Mouse (Mus musculus) B cell, adult 62 days (primary cell): ENCODE results near the gene Gm10912. TPM values are rescaled to one million over a fixed set of nuclear protein-coding genes. Genes with fewer than 3 reads are reported as not detected.

Source experiments
- total RNA-seq: library from RNA; stranded (reverse); gene quantifications from 4 replicates; pipeline ENCODE4 v1.2.4, GENCODE M21; 2023

Gm10912 gene
- total RNA-seq, result 0.39 to 0.58 TPM in 2 of 4 replicates, not detected in the others

DNA sequence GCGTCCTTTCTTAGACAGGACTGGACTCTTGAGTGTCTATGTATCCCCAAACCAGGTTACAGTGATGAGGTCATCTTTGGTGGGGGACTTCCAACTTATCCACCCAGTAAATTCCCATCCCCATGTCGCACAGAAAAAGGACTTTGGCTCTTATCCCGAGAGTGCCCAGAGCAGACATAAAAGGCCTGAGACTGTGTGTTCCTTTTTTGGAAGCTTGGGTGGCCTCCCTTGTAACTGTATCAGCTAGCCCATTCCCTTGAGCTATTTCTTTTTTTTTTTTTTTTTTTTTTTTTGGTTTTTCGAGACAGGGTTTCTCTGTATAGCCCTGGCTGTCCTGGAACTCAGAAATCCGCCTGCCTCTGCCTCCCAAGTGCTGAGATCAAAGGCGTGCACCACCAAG lies at the start of gene Gm10912:
Gm10912 (plus strand) TSS at position 301 of the 400 bp plus-strand sequence.

DNA sequence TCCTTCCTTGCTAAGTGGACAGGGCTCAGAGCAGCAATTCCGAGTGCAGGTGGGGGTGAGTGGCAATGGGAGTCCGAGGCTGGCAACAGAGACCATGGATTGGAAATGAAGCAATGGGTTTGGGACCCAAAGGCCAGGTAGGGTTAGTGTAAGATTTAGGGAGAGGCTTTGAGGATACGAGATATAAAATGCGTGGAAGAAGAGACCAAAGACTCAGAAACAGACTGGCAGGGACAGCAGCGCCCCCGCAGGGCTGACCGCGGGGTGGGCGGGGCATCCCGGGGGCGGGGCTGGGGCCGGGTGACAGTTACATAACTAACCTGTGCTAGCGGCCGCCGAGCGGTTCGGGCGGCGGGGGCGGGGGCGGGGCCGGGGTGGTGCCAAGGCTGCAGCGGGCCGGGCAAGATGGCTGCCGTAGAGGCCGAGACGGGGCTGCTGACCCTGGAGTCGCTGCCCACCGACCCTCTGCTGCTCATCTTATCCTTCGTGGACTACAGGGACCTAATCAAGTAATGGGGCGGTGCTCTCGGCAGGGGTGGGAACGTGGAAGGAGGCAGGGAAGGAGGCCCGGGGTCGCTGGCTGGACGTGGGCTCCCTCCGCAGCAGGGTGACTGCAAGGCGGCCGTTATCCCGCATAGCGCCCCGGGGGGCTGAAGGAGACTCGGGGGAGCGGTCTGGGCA lies 38.0 kb upstream of the Gm10912 start, which contains the start of gene Fbxo3:
Fbxo3 (plus strand) TSS at position 264 of the 681 bp plus-strand sequence.

DNA sequence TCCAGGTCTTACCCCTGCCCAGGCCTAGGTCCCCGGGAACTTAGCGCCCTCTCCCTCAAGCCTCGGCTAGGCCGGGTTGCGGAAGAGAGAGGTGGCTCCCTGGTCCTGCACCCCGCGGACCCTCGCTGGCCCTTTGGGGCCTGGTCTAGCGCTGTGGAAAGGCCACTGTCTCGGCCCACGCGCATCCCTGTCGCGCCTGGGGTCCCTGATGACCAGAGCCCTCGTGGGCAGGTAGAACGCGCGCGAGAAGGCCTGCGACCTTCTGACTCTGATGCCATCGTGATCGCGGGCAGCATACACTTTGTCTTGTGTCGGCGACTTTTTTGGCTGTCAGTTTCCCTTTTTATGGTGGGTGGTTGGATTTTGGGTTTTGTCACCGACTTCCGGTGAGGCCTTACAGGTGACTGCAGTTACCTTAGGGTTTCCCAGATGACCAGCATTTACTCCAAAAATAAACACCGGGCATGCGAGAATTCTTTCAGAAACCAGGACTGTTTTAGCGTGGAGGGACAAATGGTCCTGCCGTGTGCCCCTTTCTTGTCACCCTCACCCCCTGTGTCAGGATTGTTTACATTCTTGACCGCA lies 37.4 kb upstream of the Gm10912 start, which contains the start of gene 4931422A03Rik:
4931422A03Rik (minus strand) TSS at position 223 of the 585 bp plus-strand sequence.

DNA sequence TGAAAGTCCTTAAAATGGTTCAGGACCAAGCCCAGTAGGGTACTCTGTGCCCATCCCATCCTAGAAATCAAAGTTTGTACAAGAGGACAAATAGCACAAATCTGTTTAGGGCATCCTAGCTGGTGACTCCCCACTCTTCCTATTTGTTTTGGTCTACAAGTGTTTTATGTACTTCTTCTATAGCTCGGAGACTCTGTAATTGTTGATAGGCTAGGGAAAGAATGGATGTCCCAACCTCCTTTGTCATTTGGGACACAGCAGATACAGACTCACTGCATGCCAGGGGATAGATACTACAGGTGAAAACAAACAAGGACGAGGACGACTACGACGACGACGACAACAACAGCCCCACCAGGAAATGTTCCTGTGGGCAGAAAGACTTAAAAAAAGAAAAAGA lies 2.8 kb downstream of the Gm10912 start, which contains the start of gene Gm10799:
Gm10799 (minus strand) TSS at position 101 of the 400 bp plus-strand sequence.

DNA sequence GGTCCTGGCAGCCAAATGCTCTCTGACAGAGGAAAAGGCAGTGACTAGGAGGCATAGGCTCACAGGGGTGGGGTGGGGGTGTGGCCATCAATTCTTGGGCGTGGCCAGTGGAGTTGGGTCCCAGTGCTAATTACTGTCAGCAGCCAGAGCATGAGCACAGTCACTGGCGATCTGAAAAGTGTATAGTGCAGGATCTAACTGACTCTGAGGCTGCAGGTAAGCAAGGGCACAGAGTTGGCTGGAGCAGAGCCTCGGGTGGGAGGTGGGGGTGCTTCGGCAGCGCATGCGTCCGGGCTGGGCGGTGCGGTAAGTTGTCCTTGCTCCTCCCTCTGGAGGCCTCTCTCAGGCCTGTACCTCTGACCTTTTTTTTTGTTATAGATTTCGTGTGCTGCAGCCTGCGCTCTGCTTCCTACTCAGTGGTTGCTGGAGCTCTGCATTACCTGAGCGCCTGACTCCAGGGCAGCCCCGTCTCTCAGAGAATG lies 4.1 kb downstream of the Gm10912 start, which contains the start of gene Cd59b:
Cd59b (plus strand) TSS at position 146 of the 482 bp plus-strand sequence.

DNA sequence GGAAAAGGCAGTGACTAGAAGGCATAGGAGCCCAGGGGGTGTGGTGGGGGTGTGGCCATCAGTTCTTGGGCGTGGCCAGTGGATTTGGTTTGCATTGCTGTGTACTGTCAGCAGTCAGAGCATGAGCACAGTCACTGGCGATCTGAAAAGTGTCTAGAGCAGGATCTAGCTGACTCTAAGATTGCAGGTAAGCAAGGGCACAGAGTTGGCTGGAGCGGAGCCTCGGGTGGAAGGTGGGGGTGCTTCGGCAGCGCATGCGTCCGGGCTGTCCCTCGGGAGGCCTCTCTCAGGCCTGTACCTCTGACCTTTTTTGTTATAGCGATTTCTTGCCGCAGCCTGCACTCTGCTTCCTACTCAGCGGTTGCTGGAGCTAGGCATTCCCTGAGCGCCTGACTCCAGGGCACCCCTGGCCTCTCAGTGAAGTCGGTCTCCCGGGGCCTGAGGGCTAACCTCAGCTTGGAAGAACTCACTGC lies 30.2 kb downstream of the Gm10912 start, which contains the start of gene Cd59a:
Cd59a (plus strand) TSS at position 61 of the 473 bp plus-strand sequence.

Other genes with a start within 250 kb of the Gm10912 start
- 217 to 220 TPM (median 219 TPM) in 4 replicates for gene Lmo2, start 107.8 kb upstream of the Gm10912 start, total RNA-seq
- gene Fbxo3, start 38.1 kb upstream of the Gm10912 start, total RNA-seq, result 21.7 to 26.9 TPM (median 26.3 TPM) in 4 replicates
- not detected in 4 replicates for gene 4931422A03Rik, start 37.5 kb upstream of the Gm10912 start, total RNA-seq
- not detected in 4 replicates for gene Gm10799, start 2.7 kb downstream of the Gm10912 start, total RNA-seq
- 1.2 TPM in 1 of 4 replicates, not detected in the others for gene Cd59b, start 4.0 kb downstream of the Gm10912 start, total RNA-seq
- 0.53 to 1.0 TPM (median 0.59 TPM) in 4 replicates for gene Cd59a, start 30.0 kb downstream of the Gm10912 start, total RNA-seq
- gene A930018P22Rik, start 56.9 kb downstream of the Gm10912 start, total RNA-seq, result not detected in 4 replicates